Mouse (Mus musculus) testis, adult 2 months (tissue): ENCODE data around the gene Tes. TPM values are rescaled to one million over a fixed set of nuclear protein-coding genes. Genes with fewer than 3 reads are reported as not detected.
A peak's percentile ranks its signal among the peaks of the same experiment; 100 is the strongest.

Experiments
- H3K27ac ChIP-seq: fragments of 200-500 bp; 2 replicates; pipeline ENCODE4 v1.5.1; 2012; ENCODE audit warnings: low read depth, low read length; ENCODE audit not compliant: control insufficient read depth, insufficient read depth
- H3K27me3 ChIP-seq: fragments of 200-500 bp; 2 replicates; pipeline ENCODE4 v1.6.1; 2012; ENCODE audit warnings: mild to moderate bottlenecking, low read length, moderate library complexity; ENCODE audit not compliant: control insufficient read depth, insufficient read depth
- H3K36me3 ChIP-seq: fragments of 200-500 bp; 2 replicates; pipeline ENCODE4 v1.6.1; 2012; ENCODE audit warnings: mild to moderate bottlenecking, low read length; ENCODE audit not compliant: control insufficient read depth, insufficient read depth
- H3K4me1 ChIP-seq: fragments of 200-500 bp; 2 replicates; pipeline ENCODE4 v1.6.1; 2012; ENCODE audit warnings: low read length; ENCODE audit not compliant: control insufficient read depth, insufficient read depth
- H3K4me3 ChIP-seq: fragments of 200-500 bp; 2 replicates; pipeline ENCODE4 v1.5.1; 2012; ENCODE audit warnings: low read depth, mild to moderate bottlenecking, low read length, moderate library complexity, mixed read lengths; ENCODE audit not compliant: control insufficient read depth
- CTCF ChIP-seq: fragments of 200-500 bp; IDR thresholded peaks from 2 replicates; pipeline ENCODE4 v1.5.1; 2012; ENCODE audit warnings: low read depth, mild to moderate bottlenecking, inconsistent platforms, low read length, moderate library complexity; ENCODE audit not compliant: control insufficient read depth, insufficient read depth, insufficient replicate concordance
- POLR2A ChIP-seq: fragments of 200-500 bp; IDR thresholded peaks from 2 replicates; pipeline ENCODE4 v1.6.1; 2012; ENCODE audit warnings: low read depth, mild to moderate bottlenecking, inconsistent platforms, low read length, moderate library complexity; ENCODE audit not compliant: control insufficient read depth
- polyA plus RNA-seq: library from polyadenylated mRNA; depleted of rRNA; stranded (reverse); fragments of >200 nt; gene quantifications from 2 replicates; pipeline ENCODE4 v1.2.3, GENCODE M21; 2012

Gene Tes
- polyA plus RNA-seq, 1 experiment, result 60.4 TPM

GRCm38 (mm10) chr6:17066211-17066940 lies 1.4 kb downstream of the Tes start:
- Histone ChIP-seq H3K36me3 (no peaks in the 10 kb centered on the region), H3K4me3 (peak overlapping the region; percentile 90), H3K27ac (no peak overlapping the region), H3K27me3 (no peaks in the 10 kb centered on the region), H3K4me1 (peaks cover 10% of the 10 kb centered on the region)
- TF ChIP-seq CTCF (no peak), POLR2A (no peak)

GRCm38 (mm10) chr6:17071899-17072298 lies 7.0 kb downstream of the Tes start:
- Histone ChIP-seq H3K4me3 (no peak overlapping the region), H3K27ac (no peak overlapping the region), H3K27me3 (no peaks in the 10 kb centered on the region), H3K4me1 (no peaks in the 10 kb centered on the region), H3K36me3 (no peaks in the 10 kb centered on the region)
- TF ChIP-seq POLR2A, result no peak
- TF ChIP-seq CTCF, result no peak

- H3K27me3 ChIP-seq, result no peaks in the 10 kb centered on the region
- TF ChIP-seq POLR2A (no peak), CTCF (no peak)
- H3K4me1 ChIP-seq, result no peaks in the 10 kb centered on the region
- H3K27ac ChIP-seq, result no peak overlapping the region
- no peak overlapping the region for H3K4me3 ChIP-seq
- no peaks in the 10 kb centered on the region for H3K36me3 ChIP-seq
These were observed 7.4 kb downstream of the Tes start for GRCm38 (mm10) chr6:17072338-17072737.

GRCm38 (mm10) chr6:17072763-17073484 lies 8.0 kb downstream of the Tes start:
- no peaks in the 10 kb centered on the region for H3K36me3 ChIP-seq
- TF ChIP-seq CTCF, result no peak
- no peak for TF ChIP-seq POLR2A
- no peaks in the 10 kb centered on the region for H3K4me1 ChIP-seq
- H3K27ac ChIP-seq, result no peak overlapping the region
- H3K4me3 ChIP-seq, result no peak overlapping the region
- no peaks in the 10 kb centered on the region for H3K27me3 ChIP-seq

- Histone ChIP-seq H3K4me3 (no peak overlapping the region), H3K36me3 (no peaks in the 10 kb centered on the region), H3K27ac (no peak overlapping the region), H3K27me3 (no peaks in the 10 kb centered on the region), H3K4me1 (no peaks in the 10 kb centered on the region)
- TF ChIP-seq POLR2A, result no peak
- TF ChIP-seq CTCF, result no peak
These were observed 12.3 kb downstream of the Tes start for GRCm38 (mm10) chr6:17077270-17077669.

DNA sequence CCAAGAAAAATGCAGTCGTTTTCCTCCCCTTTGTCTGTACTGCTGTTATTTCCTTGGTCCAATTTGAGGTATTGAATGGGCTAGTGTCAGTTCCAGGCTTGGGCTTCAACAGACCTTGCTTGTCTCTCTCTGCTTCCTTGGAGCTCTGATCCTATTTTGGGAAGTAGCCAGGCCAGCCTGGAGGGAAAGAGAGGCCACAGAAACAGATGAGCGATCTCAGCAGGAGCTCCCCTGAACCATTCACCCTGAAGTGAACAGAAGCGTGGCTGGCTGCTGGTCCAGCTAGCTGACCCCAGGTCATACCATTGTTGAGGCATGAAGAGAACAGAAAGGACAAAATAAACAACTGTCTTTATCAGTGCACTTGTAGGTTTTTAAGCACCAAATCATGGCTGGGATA lies 12.8 kb downstream of the Tes start:
- TF ChIP-seq CTCF (no peak), POLR2A (no peak)
- Histone ChIP-seq H3K27me3 (no peaks in the 10 kb centered on the region), H3K27ac (no peak overlapping the region)

DNA sequence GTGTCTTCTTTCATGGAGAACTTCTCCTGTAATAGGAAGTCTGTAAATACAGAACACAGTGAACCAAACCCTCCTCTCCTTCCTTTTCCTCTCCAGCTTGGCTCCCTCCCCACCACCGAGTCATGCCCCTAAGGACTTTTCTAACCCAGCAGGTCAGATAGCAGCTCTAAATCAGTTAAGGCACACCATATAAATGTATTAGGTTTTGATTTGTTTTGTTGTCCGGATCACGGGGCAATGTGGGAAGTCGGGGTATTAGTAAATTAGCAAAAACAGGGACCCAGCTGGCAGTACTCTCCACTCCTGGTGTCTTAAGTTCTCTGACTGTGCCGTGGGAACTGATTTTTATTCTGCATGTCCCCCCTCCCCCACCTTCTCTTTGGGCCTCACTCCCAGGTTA lies 14.4 kb downstream of the Tes start:
- H3K27me3 ChIP-seq, result no peaks in the 10 kb centered on the region
- no peaks in the 10 kb centered on the region for H3K4me1 ChIP-seq
- no peak overlapping the region for H3K4me3 ChIP-seq
- TF ChIP-seq CTCF (no peak), POLR2A (no peak)
- H3K36me3 ChIP-seq, result no peaks in the 10 kb centered on the region
- no peak overlapping the region for H3K27ac ChIP-seq

More for the DNA sequence above, 12.8 kb downstream of the Tes start:
- no peaks in the 10 kb centered on the region for H3K36me3 ChIP-seq
- H3K4me1 ChIP-seq, result no peaks in the 10 kb centered on the region
- H3K4me3 ChIP-seq, result no peak overlapping the region

GRCm38 (mm10) chr6:17079826-17080225 lies 14.9 kb downstream of the Tes start:
- Histone ChIP-seq H3K4me3 (no peak overlapping the region), H3K27me3 (no peaks in the 10 kb centered on the region), H3K4me1 (no peaks in the 10 kb centered on the region), H3K27ac (no peak overlapping the region), H3K36me3 (no peaks in the 10 kb centered on the region)
- TF ChIP-seq POLR2A (no peak), CTCF (no peak)
